Mouse (Mus musculus) adrenal gland, adult 2 months (tissue): Measurements from ENCODE around the gene Gm42421. TPM values are rescaled to one million over a fixed set of nuclear protein-coding genes. Genes with fewer than 3 reads are reported as not detected.

Source experiments
- polyA plus RNA-seq: library from polyadenylated mRNA; depleted of rRNA; stranded (reverse); fragments of >200 nt; gene quantifications from 2 replicates; pipeline ENCODE4 v1.2.3, GENCODE M21; 2012; rRNA removed
- total RNA-seq, 2 experiments: library from RNA; stranded (reverse); gene quantifications; 2 replicates each; pipeline ENCODE4 v1.2.3; 2021

The Gm42421 gene
- total and polyA plus RNA-seq, 3 experiments: 0.95 TPM; not detected in 2

Other genes starting within 250 kb of the Gm42421 start
- gene Usp42, start 195.9 kb upstream of the Gm42421 start, total RNA-seq: 10 to 100 TPM; 13.1 to 14.6 TPM
- 6.2 and 6.8 TPM in 2 replicates for gene Usp42, start 195.9 kb upstream of the Gm42421 start, polyA plus RNA-seq
- 10 to 100 TPM; 38.4 to 38.8 TPM for gene Eif2ak1, start 110.4 kb upstream of the Gm42421 start, total RNA-seq
- 20.2 and 25.6 TPM in 2 replicates for gene Eif2ak1, start 110.4 kb upstream of the Gm42421 start, polyA plus RNA-seq
- not detected for gene Ankrd61, start 30.5 kb upstream of the Gm42421 start, total RNA-seq
- 0.08 TPM in 1 of 2 replicates, not detected in the other for gene Ankrd61, start 30.5 kb upstream of the Gm42421 start, polyA plus RNA-seq
- gene Aimp2, start 18.3 kb upstream of the Gm42421 start, total RNA-seq: 10 to 100 TPM; 37.5 to 38.1 TPM
- gene Aimp2, start 18.3 kb upstream of the Gm42421 start, polyA plus RNA-seq: 69.2 and 77.6 TPM in 2 replicates
- 1 to 10 TPM; 7.1 to 7.9 TPM for gene Pms2, start 18.2 kb upstream of the Gm42421 start, total RNA-seq
- 0.70 and 0.73 TPM in 2 replicates for gene Pms2, start 18.2 kb upstream of the Gm42421 start, polyA plus RNA-seq
- gene Rsph10b, start 4.9 kb downstream of the Gm42421 start, total RNA-seq: 1 to 10 TPM; 4.3 to 7.4 TPM
- 0.21 and 0.31 TPM in 2 replicates for gene Rsph10b, start 4.9 kb downstream of the Gm42421 start, polyA plus RNA-seq
- gene Ccz1, start 86.7 kb downstream of the Gm42421 start, total RNA-seq: 10 to 100 TPM; 51.1 to 57.1 TPM
- gene Ccz1, start 86.7 kb downstream of the Gm42421 start, polyA plus RNA-seq: 3.5 and 6.6 TPM in 2 replicates
- gene Ocm, start 98.5 kb downstream of the Gm42421 start, total RNA-seq: not detected
- gene Ocm, start 98.5 kb downstream of the Gm42421 start, polyA plus RNA-seq: not detected in 2 replicates
- gene Lmtk2, start 172.3 kb downstream of the Gm42421 start, total RNA-seq: 10 to 100 TPM; 32.1 to 36.1 TPM
- 14.4 and 14.6 TPM in 2 replicates for gene Lmtk2, start 172.3 kb downstream of the Gm42421 start, polyA plus RNA-seq